Mouse (Mus musculus) lung, postnatal 36 days (tissue): ENCODE data around the gene Cited4.

Experiments used
- DNase-seq: peaks from one replicate; pipeline ENCODE4 v3.0.0; 2022; ENCODE audit warnings: mixed read lengths

The Cited4 gene

GRCm38 (mm10) chr4:120682168-120682567 is 15.8 kb downstream of the Cited4 start:
- DNase-seq: peak; percentile 73

- no peak for DNase-seq
Observed at GRCm38 (mm10) chr4:120683278-120683997, 17.1 kb downstream of the Cited4 start.

DNA sequence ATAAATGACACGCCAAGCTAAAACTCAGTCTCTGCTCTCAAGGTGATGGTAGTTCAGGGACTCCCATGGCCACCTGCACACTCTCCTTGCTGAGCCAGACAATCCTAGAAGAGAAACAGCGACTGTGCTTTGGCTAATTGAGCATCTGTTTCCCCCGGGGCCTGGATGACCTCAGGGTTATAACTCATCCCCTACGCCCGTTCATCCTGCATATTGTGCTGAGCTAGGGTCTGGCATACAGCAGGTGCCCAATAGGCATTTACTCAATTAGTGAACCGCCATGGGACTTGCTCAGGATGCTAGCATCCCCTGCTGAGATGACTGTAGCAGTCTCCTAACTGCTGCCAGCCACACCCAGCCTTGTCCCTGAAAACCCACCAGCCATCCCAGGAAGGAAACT is 20.9 kb downstream of the Cited4 start:
- DNase-seq: no peak

DNA sequence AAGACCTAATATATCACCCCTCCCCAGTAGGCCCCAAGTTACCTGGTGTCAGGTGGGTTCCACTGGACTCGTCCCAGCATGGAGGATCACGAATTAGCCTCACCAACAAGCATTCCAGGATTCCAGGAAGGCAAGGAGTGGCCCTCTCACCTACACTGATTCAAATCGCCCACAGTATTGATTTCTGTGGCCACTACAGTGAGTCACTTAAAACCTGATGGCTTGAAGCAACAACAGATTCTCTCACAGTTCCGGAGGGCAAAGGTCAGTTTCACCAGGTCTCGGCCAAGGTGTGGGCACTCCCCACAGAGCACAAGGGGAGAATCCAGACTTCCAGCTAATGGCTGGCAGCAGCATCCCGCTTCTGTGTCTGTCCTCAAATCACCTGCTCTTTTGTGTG is 22.9 kb downstream of the Cited4 start:
- DNase-seq: no peak

GRCm38 (mm10) chr4:120692717-120693116 is 26.3 kb downstream of the Cited4 start:
- peak; percentile 66 for DNase-seq

GRCm38 (mm10) chr4:120697353-120697752 is 31.0 kb downstream of the Cited4 start:
- DNase-seq: no peak

GRCm38 (mm10) chr4:120697799-120698484 is 31.6 kb downstream of the Cited4 start:
- DNase-seq: no peak

DNA sequence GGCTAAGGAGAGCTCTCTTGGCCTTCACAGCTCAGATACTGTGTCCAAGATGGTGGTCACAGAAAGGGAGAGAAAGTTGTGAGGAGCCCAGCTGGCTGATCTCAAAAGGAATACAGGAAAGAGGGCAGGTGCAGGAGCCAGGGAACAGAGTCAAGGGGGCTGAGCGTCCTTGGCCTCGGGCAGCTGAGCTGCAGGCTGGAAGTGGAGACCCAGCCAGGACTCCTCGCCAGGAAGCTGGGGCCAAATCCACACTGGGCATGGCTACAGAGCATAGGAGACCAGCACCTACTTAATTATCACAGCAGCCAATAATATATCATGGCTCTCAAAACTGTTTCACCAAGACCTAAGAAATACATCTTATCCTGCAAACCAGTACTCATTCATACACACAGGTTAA is 34.8 kb downstream of the Cited4 start:
- DNase-seq: no peak

GRCm38 (mm10) chr4:120702056-120702455 is 35.7 kb downstream of the Cited4 start:
- DNase-seq: no peak

- DNase-seq: no peak
Observed at GRCm38 (mm10) chr4:120702511-120702910, 36.1 kb downstream of the Cited4 start.

GRCm38 (mm10) chr4:120712236-120712635 is 45.9 kb downstream of the Cited4 start:
- no peak for DNase-seq

- no peak for DNase-seq
Observed at GRCm38 (mm10) chr4:120713021-120713420, 46.6 kb downstream of the Cited4 start.

- DNase-seq: no peak
Observed at GRCm38 (mm10) chr4:120713856-120714497, 47.6 kb downstream of the Cited4 start.

- DNase-seq: peak; percentile 86
Observed at GRCm38 (mm10) chr4:120716141-120716571, 49.8 kb downstream of the Cited4 start.

DNA sequence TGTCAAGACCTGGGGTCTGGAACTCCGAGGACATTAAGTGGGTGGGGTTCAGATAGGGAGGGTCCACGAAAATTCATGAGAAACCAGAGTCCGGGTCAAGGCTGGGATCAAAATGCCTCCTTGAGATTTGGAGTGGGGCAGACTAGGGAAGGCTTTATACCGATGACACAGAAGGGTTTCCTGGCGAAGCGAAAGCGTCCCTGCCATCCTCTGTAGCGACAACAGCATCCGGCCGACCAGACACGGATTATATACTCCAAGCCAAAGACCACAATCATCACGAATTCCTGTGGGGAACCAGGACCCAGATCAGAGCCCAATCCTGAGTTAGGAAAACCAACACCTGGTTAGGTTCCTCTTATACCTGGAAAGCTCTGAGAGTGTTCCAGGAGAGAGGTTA is 50.4 kb downstream of the Cited4 start:
- no peak for DNase-seq
